Mouse (Mus musculus) kidney, embryonic 14.5 days (tissue): ENCODE results near the gene Btbd3. TPM values are rescaled to one million over a fixed set of nuclear protein-coding genes. Genes with fewer than 3 reads are reported as not detected.
"Not testable (repeated sequence)": the region's sequence is repeated elsewhere in the genome, so short reads cannot be mapped to it uniquely, and the experiment has no call there.

Experiments used
- ATAC-seq: fragments of 200-750 bp; cut with Nextera tagmentation; 2 replicates; pipeline ENCODE4 v1.8.0; 2017; ENCODE audit warnings: moderate number of reproducible peaks, mild to moderate bottlenecking, moderate TSS enrichment, moderate library complexity; ENCODE audit not compliant: low FRiP score, low TSS enrichment
- H3K27ac ChIP-seq: fragments of 300-500 bp; sonication (generic); 2 replicates; pipeline ENCODE4 v1.5.1; 2014; ENCODE audit warnings: low read depth, mild to moderate bottlenecking, low read length, moderate library complexity, mixed read lengths
- H3K27me3 ChIP-seq: fragments of 300-500 bp; sonication (generic); 2 replicates; pipeline ENCODE4 v1.6.1; 2014; ENCODE audit warnings: mild to moderate bottlenecking, low read length; ENCODE audit not compliant: control insufficient read depth, insufficient read depth
- H3K36me3 ChIP-seq: fragments of 300-500 bp; sonication (generic); 2 replicates; pipeline ENCODE4 v1.6.1; 2014; ENCODE audit warnings: low read length, mixed read lengths; ENCODE audit not compliant: control insufficient read depth, insufficient read depth
- H3K4me1 ChIP-seq: fragments of 300-500 bp; sonication (generic); 2 replicates; pipeline ENCODE4 v1.6.1; 2014; ENCODE audit warnings: low read length, mixed read lengths; ENCODE audit not compliant: control insufficient read depth, insufficient read depth
- H3K4me2 ChIP-seq: fragments of 300-500 bp; sonication (generic); replicated peaks from 2 replicates; pipeline ENCODE4 v1.6.1; 2014; ENCODE audit warnings: low read depth, mild to moderate bottlenecking, low read length
- H3K4me3 ChIP-seq: fragments of 300-500 bp; sonication (generic); 2 replicates; pipeline ENCODE4 v1.5.1; 2014; ENCODE audit warnings: mild to moderate bottlenecking, low read length
- H3K9ac ChIP-seq: fragments of 300-500 bp; sonication (generic); 2 replicates; pipeline ENCODE4 v1.6.1; 2014; ENCODE audit warnings: low read depth, mild to moderate bottlenecking, low read length, moderate library complexity
- H3K9me3 ChIP-seq: fragments of 300-500 bp; sonication (generic); 2 replicates; pipeline ENCODE4 v1.6.1; 2016; ENCODE audit warnings: low read length; ENCODE audit not compliant: control insufficient read depth
- WGBS: fragments of 180-500 bp; shearing (Covaris S2); extraction: QIAGEN DNeasy Blood & Tissue Kit; methylation state at CpG from one replicate; pipeline ENCODE4 v1.1.7; 2014; 5-methylcytosine and 5-hydroxymethylcytosine counted together
- polyA plus RNA-seq: library from polyadenylated mRNA; unstranded; fragments of >200 nt; fragmentation: Nextera tagmentation; extraction: Ambion mirVana; gene quantifications from 2 replicates; pipeline ENCODE4 v1.2.1, GENCODE M21; 2014

Gene Btbd3
- polyA plus RNA-seq, 1 experiment from 2014 or later = 21.2 TPM

DNA sequence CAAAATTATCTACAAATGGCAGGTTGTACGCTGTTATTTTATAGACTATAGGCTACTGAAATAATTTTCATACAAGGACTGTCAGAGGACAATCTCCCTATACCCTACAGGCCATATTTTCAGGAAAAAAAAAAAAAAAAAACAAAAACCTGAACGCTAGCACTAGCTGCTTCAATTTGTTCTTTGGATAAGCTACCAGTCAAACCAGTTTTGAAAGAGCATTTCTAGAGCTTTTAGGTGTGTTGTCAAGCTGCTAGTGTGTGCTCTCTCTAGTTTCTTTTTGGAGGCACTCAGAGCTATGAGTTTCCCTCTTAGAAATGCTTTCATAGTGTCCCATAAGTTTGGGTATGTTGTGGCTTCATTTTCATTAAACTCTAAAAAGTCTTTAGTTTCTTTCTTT is 77.8 kb downstream of the Btbd3 start:
- not testable (repeated sequence) for H3K27me3 ChIP-seq, H3K36me3 ChIP-seq, H3K4me3 ChIP-seq, ATAC-seq, H3K27ac ChIP-seq, H3K9me3 ChIP-seq, H3K4me1 ChIP-seq, H3K9ac ChIP-seq, H3K4me2 ChIP-seq
- 81% methylated on average over 2 of the region's 2 CpGs for WGBS

DNA sequence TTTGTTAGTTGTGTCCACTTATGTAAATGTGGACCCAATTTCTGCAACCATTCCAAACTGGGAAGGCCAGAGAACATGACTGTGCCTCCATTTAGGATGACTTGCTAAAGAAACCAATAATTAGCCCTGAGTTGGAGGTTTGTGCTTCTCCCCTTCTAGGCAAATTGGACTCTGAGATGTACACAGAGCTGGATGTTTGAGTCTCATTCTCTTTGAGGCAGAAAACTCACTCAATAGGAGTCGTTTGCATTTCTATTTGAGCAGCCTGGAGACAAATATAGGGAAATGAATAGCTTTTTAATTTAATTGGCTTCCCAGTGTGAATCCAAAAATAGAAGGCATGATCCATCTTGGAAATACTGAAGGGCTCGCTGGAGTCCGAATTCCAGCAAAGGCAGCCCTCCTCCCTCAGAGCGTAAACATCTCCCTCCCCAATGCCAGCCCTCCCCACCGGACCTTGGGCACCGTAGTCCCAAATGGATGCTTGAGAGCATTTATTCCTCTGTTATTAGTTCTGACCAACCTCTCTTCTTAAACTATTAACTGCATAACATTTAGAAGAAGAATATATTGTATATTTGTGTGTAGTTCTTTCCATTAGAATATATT is 81.6 kb downstream of the Btbd3 start:
- H3K27me3 ChIP-seq = no peaks in the 10 kb centered on the region
- ATAC-seq = no peak
- no peak overlapping the region for H3K9ac ChIP-seq
- H3K27ac ChIP-seq = no peak overlapping the region
- no peaks in the 10 kb centered on the region for H3K36me3 ChIP-seq
- 76% methylated on average over 6 of the region's 6 CpGs for WGBS
- no peak overlapping the region for H3K4me2 ChIP-seq
- no peaks in the 10 kb centered on the region for H3K4me1 ChIP-seq
- H3K4me3 ChIP-seq = no peak overlapping the region
- no peaks in the 10 kb centered on the region for H3K9me3 ChIP-seq

DNA sequence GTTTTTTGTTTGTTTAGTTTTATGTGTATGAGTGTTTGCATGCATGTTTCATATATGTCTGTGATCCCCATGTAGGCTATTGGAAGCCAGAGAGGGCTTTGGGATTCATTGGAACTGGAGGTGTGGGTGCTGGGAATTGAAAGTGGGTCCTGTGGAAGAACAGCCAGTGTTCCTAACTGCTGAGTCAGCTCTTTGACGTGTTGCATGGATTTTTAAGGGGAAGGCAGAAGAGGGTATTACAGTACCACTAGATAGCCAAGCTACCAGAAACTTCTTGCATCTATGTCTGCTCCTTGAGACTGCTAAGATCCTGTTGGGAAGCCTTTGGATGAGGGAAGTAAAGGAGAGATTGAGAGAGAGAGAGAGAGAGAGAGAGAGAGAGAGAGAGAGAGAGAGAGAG is 82.2 kb downstream of the Btbd3 start:
- H3K27me3 ChIP-seq = no peaks in the 10 kb centered on the region
- no peak overlapping the region for H3K4me3 ChIP-seq
- 57% methylated on average over 1 of the region's 1 CpGs for WGBS
- no peak overlapping the region for H3K27ac ChIP-seq
- H3K9ac ChIP-seq = no peak overlapping the region
- H3K9me3 ChIP-seq = no peaks in the 10 kb centered on the region
- H3K36me3 ChIP-seq = no peaks in the 10 kb centered on the region
- H3K4me2 ChIP-seq = no peak overlapping the region
- no peak for ATAC-seq
- H3K4me1 ChIP-seq = no peaks in the 10 kb centered on the region

GRCm38 (mm10) chr2:138355366-138355765 is 99.0 kb downstream of the Btbd3 start:
- no peak overlapping the region for H3K27ac ChIP-seq
- no peaks in the 10 kb centered on the region for H3K4me1 ChIP-seq
- H3K36me3 ChIP-seq = no peaks in the 10 kb centered on the region
- H3K9ac ChIP-seq = no peak overlapping the region
- H3K27me3 ChIP-seq = no peaks in the 10 kb centered on the region
- no peak overlapping the region for H3K4me2 ChIP-seq
- 87% methylated on average over 3 of the region's 3 CpGs for WGBS
- H3K9me3 ChIP-seq = no peaks in the 10 kb centered on the region
- H3K4me3 ChIP-seq = no peak overlapping the region
- no peak for ATAC-seq

DNA sequence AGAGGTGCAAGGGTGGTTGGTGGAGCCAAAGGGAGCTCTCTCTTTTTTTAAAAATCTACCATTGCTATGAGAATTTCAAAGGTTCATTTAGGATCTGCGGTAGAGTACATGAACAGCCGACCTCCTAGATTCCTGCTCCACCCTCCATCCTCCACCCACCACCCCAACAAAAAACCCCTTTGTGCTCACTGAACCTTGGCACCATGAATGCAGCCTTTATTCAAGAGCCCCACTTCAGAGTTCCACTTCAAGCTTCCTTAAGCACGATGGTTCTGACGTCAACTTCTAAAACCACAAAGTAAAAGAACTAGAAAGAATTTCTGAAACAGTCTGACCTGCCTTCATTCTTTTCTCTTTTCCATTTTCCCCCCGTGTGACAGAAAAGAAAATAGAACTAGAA is 106.1 kb downstream of the Btbd3 start:
- 70% methylated on average over 5 of the region's 5 CpGs for WGBS
- ATAC-seq = no peak
- no peak overlapping the region for H3K27ac ChIP-seq

GRCm38 (mm10) chr2:138365391-138365790 is 109.0 kb downstream of the Btbd3 start:
- H3K9ac ChIP-seq = no peak overlapping the region
- ATAC-seq = no peak
- 92% methylated on average over 4 of the region's 4 CpGs for WGBS

More for the DNA sequence above, 106.1 kb downstream of the Btbd3 start:
- H3K4me1 ChIP-seq = no peaks in the 10 kb centered on the region
- H3K9me3 ChIP-seq = no peaks in the 10 kb centered on the region
- no peaks in the 10 kb centered on the region for H3K36me3 ChIP-seq
- no peak overlapping the region for H3K4me3 ChIP-seq
- H3K4me2 ChIP-seq = no peak overlapping the region
- no peak overlapping the region for H3K9ac ChIP-seq
- H3K27me3 ChIP-seq = no peaks in the 10 kb centered on the region

DNA sequence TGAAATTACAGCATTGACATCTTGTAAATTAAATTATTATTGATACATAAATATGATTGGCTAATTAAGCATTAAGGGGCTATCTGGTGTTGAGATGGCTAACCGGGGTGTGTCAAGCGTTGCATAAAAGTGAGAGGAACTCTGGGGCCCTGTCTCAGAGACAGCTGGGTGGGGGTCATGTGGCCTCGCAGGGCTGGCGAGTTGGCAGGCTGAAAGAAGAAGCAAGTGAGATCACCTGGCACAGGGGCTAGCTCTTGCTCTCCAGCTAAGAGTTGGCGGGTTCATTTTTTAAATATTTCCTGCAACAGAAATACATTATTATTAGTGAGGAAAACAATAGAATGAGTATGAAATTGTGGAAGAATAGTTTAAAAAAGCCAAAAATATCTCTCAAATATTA is 118.2 kb downstream of the Btbd3 start:
- Histone ChIP-seq H3K9ac (no peak overlapping the region), H3K27me3 (no peaks in the 10 kb centered on the region), H3K4me1 (no peaks in the 10 kb centered on the region), H3K4me3 (no peak overlapping the region), H3K36me3 (no peaks in the 10 kb centered on the region), H3K27ac (no peak overlapping the region), H3K4me2 (no peak overlapping the region), H3K9me3 (no peaks in the 10 kb centered on the region)
- WGBS = 90% methylated on average over 5 of the region's 5 CpGs
- ATAC-seq = no peak

More at GRCm38 (mm10) chr2:138365391-138365790, 109.0 kb downstream of the Btbd3 start:
- Histone ChIP-seq H3K27me3 (no peaks in the 10 kb centered on the region), H3K4me2 (no peak overlapping the region), H3K4me1 (no peaks in the 10 kb centered on the region), H3K36me3 (no peaks in the 10 kb centered on the region), H3K4me3 (no peak overlapping the region), H3K9me3 (no peaks in the 10 kb centered on the region), H3K27ac (no peak overlapping the region)

GRCm38 (mm10) chr2:138378855-138379254 is 122.5 kb downstream of the Btbd3 start:
- Histone ChIP-seq H3K27me3 (no peaks in the 10 kb centered on the region), H3K9ac (no peak overlapping the region), H3K4me3 (no peak overlapping the region), H3K4me1 (no peaks in the 10 kb centered on the region), H3K9me3 (no peaks in the 10 kb centered on the region), H3K4me2 (no peak overlapping the region), H3K27ac (no peak overlapping the region), H3K36me3 (no peaks in the 10 kb centered on the region)
- no peak for ATAC-seq

DNA sequence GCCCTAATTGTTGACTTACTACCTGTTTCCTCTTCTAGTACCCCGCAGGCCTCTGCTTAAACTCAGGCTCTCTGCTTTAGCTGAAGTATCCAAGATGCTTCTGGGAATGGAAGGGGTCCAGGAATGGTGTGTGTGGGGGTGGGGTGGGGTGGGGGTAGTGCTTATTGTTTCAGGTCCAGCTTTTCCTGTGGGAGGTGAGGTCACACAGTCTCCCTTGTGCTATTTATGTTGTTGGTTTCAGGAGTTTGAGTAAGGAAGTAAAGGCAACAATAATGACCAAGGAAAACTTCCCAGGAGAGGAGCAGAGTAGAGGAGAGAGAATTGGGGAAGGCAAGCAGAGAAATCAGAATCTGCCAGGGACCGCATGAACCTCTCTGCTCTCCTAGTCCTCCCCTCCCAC is 128.4 kb downstream of the Btbd3 start:
- Histone ChIP-seq H3K36me3 (no peaks in the 10 kb centered on the region), H3K27me3 (no peaks in the 10 kb centered on the region), H3K4me2 (no peak overlapping the region), H3K4me3 (no peak overlapping the region), H3K27ac (no peak overlapping the region), H3K9me3 (no peaks in the 10 kb centered on the region), H3K4me1 (no peaks in the 10 kb centered on the region), H3K9ac (no peak overlapping the region)
- ATAC-seq = no peak
- 57% methylated on average over 2 of the region's 2 CpGs for WGBS
